Mouse (Mus musculus): Measurements from ENCODE around the gene Shank1. TPM values are rescaled to one million over a fixed set of nuclear protein-coding genes. Genes with fewer than 3 reads are reported as not detected.
A peak's percentile ranks its signal among the peaks of the same experiment; 100 is the strongest.

The Shank1 gene
- polyA plus RNA-seq, 1 experiment from 2014 or later: 1.5 TPM

DNA sequence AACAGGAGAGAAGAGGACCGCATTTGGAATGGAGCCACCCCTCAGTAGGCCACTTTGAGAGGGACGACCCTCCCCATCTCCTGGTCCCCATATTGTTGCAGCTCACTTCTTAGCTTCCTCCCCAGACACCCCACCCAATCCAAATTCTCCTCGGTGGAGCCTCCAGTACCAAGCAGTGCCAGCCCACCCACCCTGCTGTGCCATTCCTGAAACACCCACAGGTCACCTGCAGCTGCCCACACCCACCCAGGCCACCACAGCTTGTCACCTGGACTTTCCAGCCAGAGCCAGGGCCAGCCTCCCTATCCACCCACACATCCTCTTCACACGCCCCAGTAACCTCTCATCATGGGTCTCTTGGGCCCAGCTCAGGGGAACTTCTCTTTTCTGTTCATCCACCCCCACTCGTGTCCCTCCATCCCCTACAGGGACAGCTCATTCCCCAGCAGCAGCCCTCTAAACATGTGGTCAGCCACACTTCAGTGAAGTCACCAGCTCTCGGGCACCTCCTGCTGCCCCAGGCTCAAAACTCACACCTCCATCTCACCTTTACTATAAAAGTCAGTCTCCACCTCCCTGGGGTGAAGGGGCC lies 1.8 kb downstream of the Shank1 start:
- ATAC-seq (ENCODE audit: low FRiP score, low TSS enrichment): 0 out of 2 replicates have a peak, but pooled peaks have one; percentile 5
- H3K36me3 ChIP-seq (ENCODE audit: insufficient read depth, low read length): no peaks in the 10 kb centered on the region
- H3K27ac ChIP-seq (ENCODE audit: low read length): no peak overlapping the region
- H3K4me1 ChIP-seq (ENCODE audit: insufficient read depth, low read length): peaks cover 25% of the 10 kb centered on the region
- H3K9ac ChIP-seq (replicated peaks; ENCODE audit: low read length): peak overlapping the region; percentile 65; the same call in 1 of the 2 replicates
- H3K4me2 ChIP-seq (replicated peaks; ENCODE audit: low read depth, low read length): peak overlapping the region; percentile 95
- WGBS: 11% methylated on average over 6 of the region's 6 CpGs
- H3K4me3 ChIP-seq (ENCODE audit: low read length): peak overlapping the region; percentile 51; the same call in 1 of the 2 replicates
- no peaks in the 10 kb centered on the region for H3K9me3 ChIP-seq (ENCODE audit: low read length)
- H3K27me3 ChIP-seq (ENCODE audit: insufficient read depth, low read length): peaks cover 10% of the 10 kb centered on the region; the same call in 1 of the 2 replicates

DNA sequence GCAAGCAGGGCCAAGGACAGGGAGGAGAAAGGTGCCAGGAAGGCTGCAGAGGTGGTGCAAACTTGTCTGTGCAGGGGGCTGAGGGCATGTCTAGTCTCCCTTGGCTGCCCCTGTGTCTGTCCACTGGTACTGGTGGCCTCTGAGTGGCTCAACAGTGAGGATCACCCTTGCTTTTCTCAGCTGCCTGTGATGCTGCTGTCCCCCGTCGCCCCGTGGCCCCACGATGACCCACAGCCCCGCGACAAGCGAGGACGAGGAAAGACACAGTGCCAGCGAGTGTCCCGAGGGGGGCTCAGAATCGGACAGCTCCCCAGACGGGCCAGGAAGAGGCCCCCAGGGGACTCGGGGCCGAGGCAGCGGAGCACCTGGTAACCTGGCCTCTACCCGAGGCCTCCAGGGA lies 2.4 kb downstream of the Shank1 start:
- WGBS: 58% methylated on average over 16 of the region's 16 CpGs
- H3K9me3 ChIP-seq (ENCODE audit: low read length): no peaks in the 10 kb centered on the region
- peaks cover 25% of the 10 kb centered on the region for H3K4me1 ChIP-seq (ENCODE audit: insufficient read depth, low read length)
- H3K36me3 ChIP-seq (ENCODE audit: insufficient read depth, low read length): no peaks in the 10 kb centered on the region
- no peak overlapping the region for H3K4me3 ChIP-seq (ENCODE audit: low read length)
- H3K27ac ChIP-seq (ENCODE audit: low read length): no peak overlapping the region
- H3K4me2 ChIP-seq (replicated peaks; ENCODE audit: low read depth, low read length): no peak overlapping the region
- peaks cover 10% of the 10 kb centered on the region; the same call in 1 of the 2 replicates for H3K27me3 ChIP-seq (ENCODE audit: insufficient read depth, low read length)
- no peak for ATAC-seq (ENCODE audit: low FRiP score, low TSS enrichment)
- no peak overlapping the region for H3K9ac ChIP-seq (replicated peaks; ENCODE audit: low read length)

DNA sequence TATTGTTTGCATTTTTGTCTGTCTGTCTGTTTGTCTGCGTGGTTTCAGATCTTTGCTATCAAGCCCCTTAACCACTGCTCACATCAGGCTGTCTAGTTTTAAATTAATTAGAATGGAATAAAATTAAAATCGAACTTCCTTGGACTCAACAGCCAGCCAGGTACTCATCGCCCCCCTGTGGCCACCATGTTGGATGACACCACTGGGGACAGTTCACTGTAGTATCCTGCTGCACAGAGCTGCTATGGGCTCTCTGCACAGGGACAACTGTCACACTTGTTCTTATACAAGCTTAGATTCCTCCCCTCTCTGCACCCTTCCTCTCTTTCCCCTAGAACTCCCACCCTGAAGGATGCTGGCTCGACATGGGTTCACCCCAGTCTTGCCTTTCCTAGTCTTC lies 7.9 kb downstream of the Shank1 start:
- H3K27me3 ChIP-seq (ENCODE audit: insufficient read depth, low read length): no peaks in the 10 kb centered on the region
- H3K4me2 ChIP-seq (replicated peaks; ENCODE audit: low read depth, low read length): no peak overlapping the region
- H3K36me3 ChIP-seq (ENCODE audit: insufficient read depth, low read length): no peaks in the 10 kb centered on the region
- H3K9ac ChIP-seq (replicated peaks; ENCODE audit: low read length): no peak overlapping the region
- H3K27ac ChIP-seq (ENCODE audit: low read length): no peak overlapping the region
- WGBS: 40% methylated on average over 4 of the region's 4 CpGs
- H3K4me1 ChIP-seq (ENCODE audit: insufficient read depth, low read length): no peaks in the 10 kb centered on the region
- no peak overlapping the region for H3K4me3 ChIP-seq (ENCODE audit: low read length)
- ATAC-seq (ENCODE audit: low FRiP score, low TSS enrichment): no peak
- no peaks in the 10 kb centered on the region for H3K9me3 ChIP-seq (ENCODE audit: low read length)

DNA sequence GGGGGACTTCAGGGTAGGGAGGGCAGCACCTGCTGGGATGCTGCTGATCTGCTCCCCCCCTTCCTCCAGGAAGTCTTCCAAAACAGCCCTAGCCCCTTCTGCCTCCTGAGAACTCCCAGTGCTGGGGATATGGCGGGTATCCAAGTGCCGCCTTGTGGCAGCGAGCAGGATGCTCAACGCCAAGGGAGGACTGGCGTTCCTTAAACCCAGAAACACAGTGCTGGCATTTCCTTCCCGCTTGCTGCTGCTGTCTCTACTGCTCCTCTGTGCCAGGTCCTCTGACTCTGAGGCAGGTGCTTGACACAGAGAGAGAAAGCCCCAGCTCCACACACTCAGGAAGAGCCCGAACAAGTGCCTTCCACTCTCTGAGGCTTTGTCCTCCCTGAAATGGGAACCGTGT lies 10.8 kb downstream of the Shank1 start:
- no peak overlapping the region for H3K4me2 ChIP-seq (replicated peaks; ENCODE audit: low read depth, low read length)
- no peak overlapping the region for H3K4me3 ChIP-seq (ENCODE audit: low read length)
- WGBS: 51% methylated on average over 8 of the region's 8 CpGs
- no peaks in the 10 kb centered on the region for H3K9me3 ChIP-seq (ENCODE audit: low read length)
- no peak overlapping the region for H3K9ac ChIP-seq (replicated peaks; ENCODE audit: low read length)
- H3K27me3 ChIP-seq (ENCODE audit: insufficient read depth, low read length): no peaks in the 10 kb centered on the region
- no peak overlapping the region for H3K27ac ChIP-seq (ENCODE audit: low read length)
- no peaks in the 10 kb centered on the region for H3K4me1 ChIP-seq (ENCODE audit: insufficient read depth, low read length)
- no peaks in the 10 kb centered on the region for H3K36me3 ChIP-seq (ENCODE audit: insufficient read depth, low read length)
- no peak for ATAC-seq (ENCODE audit: low FRiP score, low TSS enrichment)

DNA sequence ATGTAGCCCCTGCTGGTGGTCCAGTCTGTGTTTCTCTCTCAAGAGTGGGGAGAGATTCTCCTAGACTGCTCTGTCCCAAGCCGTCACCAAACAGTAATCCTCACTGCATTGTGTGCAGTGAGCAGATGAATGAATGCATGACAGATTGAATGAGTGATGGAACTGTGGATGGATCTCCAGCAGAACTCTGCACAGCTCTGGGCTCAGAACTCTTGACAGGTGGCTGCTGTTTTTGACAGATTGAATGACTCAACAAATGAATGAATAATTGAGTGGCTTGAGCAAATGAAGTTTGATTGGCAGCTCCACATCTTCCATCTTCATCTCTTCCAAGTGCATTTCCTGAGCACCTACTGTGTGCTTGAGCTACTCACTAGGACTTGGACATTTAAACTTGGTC lies 12.2 kb downstream of the Shank1 start:
- Histone ChIP-seq H3K9ac (replicated peaks; ENCODE audit: low read length) (no peak overlapping the region), H3K36me3 (ENCODE audit: insufficient read depth, low read length) (no peaks in the 10 kb centered on the region), H3K4me1 (ENCODE audit: insufficient read depth, low read length) (no peaks in the 10 kb centered on the region), H3K27ac (ENCODE audit: low read length) (no peak overlapping the region), H3K9me3 (ENCODE audit: low read length) (no peaks in the 10 kb centered on the region), H3K4me2 (replicated peaks; ENCODE audit: low read depth, low read length) (no peak overlapping the region), H3K27me3 (ENCODE audit: insufficient read depth, low read length) (no peaks in the 10 kb centered on the region), H3K4me3 (ENCODE audit: low read length) (no peak overlapping the region)
- WGBS: 88% methylated on average over 1 of the region's 1 CpGs
- no peak for ATAC-seq (ENCODE audit: low FRiP score, low TSS enrichment)

DNA sequence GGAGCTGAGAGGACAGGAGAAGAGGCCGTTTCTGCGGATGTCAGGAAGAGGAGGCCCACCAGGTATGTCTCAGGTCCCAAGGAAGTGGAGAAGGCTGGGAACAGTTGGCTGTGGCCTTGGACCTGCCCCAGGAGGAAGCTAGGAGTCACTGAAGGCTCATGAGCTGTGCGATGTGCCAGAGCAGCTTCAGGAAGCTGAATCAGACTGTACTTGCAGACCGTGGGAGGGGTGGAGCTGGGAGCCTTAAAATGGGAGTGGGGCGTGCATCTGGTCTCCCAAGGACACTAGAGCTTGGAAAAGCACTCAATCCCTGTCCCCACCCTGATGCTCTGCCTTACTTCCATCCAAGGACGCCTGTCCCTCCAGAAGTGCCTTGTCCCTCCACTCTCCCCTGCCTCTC lies 16.6 kb downstream of the Shank1 start:
- no peak overlapping the region for H3K27ac ChIP-seq (ENCODE audit: low read length)
- H3K9me3 ChIP-seq (ENCODE audit: low read length): no peaks in the 10 kb centered on the region
- WGBS: 35% methylated on average over 6 of the region's 6 CpGs
- no peaks in the 10 kb centered on the region for H3K4me1 ChIP-seq (ENCODE audit: insufficient read depth, low read length)
- H3K4me2 ChIP-seq (replicated peaks; ENCODE audit: low read depth, low read length): no peak overlapping the region
- H3K4me3 ChIP-seq (ENCODE audit: low read length): no peak overlapping the region
- ATAC-seq (ENCODE audit: low FRiP score, low TSS enrichment): no peak
- no peaks in the 10 kb centered on the region for H3K27me3 ChIP-seq (ENCODE audit: insufficient read depth, low read length)
- H3K9ac ChIP-seq (replicated peaks; ENCODE audit: low read length): no peak overlapping the region
- H3K36me3 ChIP-seq (ENCODE audit: insufficient read depth, low read length): no peaks in the 10 kb centered on the region

DNA sequence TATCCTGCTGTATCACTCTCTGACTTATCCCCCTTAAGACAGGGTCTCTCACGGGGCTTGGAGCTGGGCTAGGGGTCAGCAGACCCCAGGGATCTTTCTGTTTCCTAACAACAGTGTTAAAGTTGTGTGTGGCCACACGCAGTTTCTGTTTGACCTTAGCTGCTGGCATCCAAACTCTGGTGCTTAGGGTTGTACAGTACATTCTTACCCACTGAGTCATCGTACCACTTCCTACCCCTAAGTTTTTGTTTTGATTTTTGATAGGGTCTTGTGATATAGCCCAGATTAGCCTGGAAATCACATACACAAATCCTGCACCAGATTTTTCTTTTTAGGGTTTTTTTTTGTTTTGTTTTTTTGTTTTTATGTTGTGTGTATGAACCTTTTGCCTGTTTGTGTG lies 22.3 kb downstream of the Shank1 start:
- ATAC-seq (ENCODE audit: low FRiP score, low TSS enrichment): no peak
- H3K4me1 ChIP-seq (ENCODE audit: insufficient read depth, low read length): peaks cover 5% of the 10 kb centered on the region; the same call in 1 of the 2 replicates
- H3K27me3 ChIP-seq (ENCODE audit: insufficient read depth, low read length): peaks cover 35% of the 10 kb centered on the region
- WGBS: 59% methylated on average over 3 of the region's 3 CpGs
- no peaks in the 10 kb centered on the region for H3K9me3 ChIP-seq (ENCODE audit: low read length)
- H3K4me2 ChIP-seq (replicated peaks; ENCODE audit: low read depth, low read length): no peak overlapping the region
- H3K27ac ChIP-seq (ENCODE audit: low read length): no peak overlapping the region
- no peak overlapping the region for H3K9ac ChIP-seq (replicated peaks; ENCODE audit: low read length)
- no peaks in the 10 kb centered on the region for H3K36me3 ChIP-seq (ENCODE audit: insufficient read depth, low read length)
- H3K4me3 ChIP-seq (ENCODE audit: low read length): no peak overlapping the region

DNA sequence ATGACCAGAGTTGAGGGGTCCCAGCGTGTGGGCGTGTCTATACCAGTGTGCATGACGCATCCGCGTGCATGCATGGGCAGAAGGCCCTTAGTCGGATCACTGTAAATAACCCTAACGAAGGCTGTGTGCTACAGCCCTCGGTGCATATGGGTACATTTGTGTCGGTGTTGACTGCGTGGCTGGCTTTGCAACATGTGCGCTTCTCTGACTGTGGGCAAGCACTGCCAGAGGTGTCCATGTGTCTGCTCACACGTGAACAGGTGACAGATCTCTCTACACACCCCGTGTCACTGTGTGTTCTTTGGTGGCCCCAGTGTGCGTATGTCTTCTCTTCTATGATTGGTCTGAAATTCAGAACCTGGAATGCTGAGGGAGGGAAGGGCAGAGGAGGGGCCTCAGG lies 24.1 kb downstream of the Shank1 start:
- Histone ChIP-seq H3K36me3 (ENCODE audit: insufficient read depth, low read length) (no peaks in the 10 kb centered on the region), H3K27me3 (ENCODE audit: insufficient read depth, low read length) (peaks cover 53% of the 10 kb centered on the region), H3K9ac (replicated peaks; ENCODE audit: low read length) (no peak overlapping the region), H3K4me3 (ENCODE audit: low read length) (no peak overlapping the region), H3K9me3 (ENCODE audit: low read length) (no peaks in the 10 kb centered on the region), H3K4me2 (replicated peaks; ENCODE audit: low read depth, low read length) (no peak overlapping the region), H3K27ac (ENCODE audit: low read length) (no peak overlapping the region), H3K4me1 (ENCODE audit: insufficient read depth, low read length) (peaks cover 5% of the 10 kb centered on the region; the same call in 1 of the 2 replicates)
- WGBS: 73% methylated on average over 14 of the region's 14 CpGs
- no peak for ATAC-seq (ENCODE audit: low FRiP score, low TSS enrichment)

DNA sequence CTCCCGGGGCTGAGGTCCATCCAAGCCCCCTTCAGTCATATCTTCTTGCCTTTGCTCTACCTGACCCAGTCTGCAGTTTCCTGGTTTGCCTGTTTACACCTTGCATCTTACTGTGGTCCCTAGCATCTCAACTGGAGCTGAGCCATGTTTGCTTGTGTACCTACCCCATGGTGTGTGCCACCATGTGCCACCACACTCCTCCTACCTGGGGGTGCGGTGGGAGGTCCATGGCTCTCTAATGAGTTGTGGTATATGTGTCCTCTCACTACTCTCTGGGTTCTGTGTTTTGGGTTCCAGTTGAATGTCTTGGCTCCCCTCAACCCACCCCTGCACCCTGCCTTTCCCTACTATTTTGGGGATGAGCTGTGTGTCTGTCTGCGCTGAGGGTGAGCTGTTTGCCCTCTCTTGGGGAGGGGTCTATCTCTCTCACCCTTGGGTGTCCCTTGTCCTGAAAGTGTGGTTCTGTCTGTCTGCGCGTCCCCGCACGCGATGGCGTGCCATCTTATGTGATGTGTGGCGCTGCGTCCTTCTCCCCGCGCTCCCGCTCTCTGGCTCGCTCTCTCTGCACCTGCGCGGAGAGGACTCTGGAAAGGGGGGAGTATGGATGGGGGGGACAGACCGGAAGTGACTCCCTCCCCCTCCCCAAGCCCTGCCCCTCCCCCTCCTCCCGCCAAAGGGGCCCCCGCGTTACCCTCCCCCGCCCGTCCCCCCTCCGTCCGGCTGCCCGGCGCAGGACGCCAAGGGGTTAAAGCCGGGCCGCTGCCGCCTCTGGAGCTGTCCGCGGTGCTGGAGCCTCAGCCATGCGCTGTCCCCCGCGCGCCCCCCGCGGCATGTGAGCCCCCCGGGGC lies 25.2 kb downstream of the Shank1 start:
- Histone ChIP-seq H3K36me3 (ENCODE audit: insufficient read depth, low read length) (no peaks in the 10 kb centered on the region), H3K4me3 (ENCODE audit: low read length) (peak overlapping the region; percentile 42), H3K9ac (replicated peaks; ENCODE audit: low read length) (no peak overlapping the region), H3K27me3 (ENCODE audit: insufficient read depth, low read length) (peaks cover 55% of the 10 kb centered on the region), H3K4me2 (replicated peaks; ENCODE audit: low read depth, low read length) (peak overlapping the region; percentile 79), H3K27ac (ENCODE audit: low read length) (no peak overlapping the region), H3K9me3 (ENCODE audit: low read length) (no peaks in the 10 kb centered on the region), H3K4me1 (ENCODE audit: insufficient read depth, low read length) (peaks cover 5% of the 10 kb centered on the region; the same call in 1 of the 2 replicates)
- ATAC-seq (ENCODE audit: low FRiP score, low TSS enrichment): no peak; the same call in 1 of the 2 replicates
- 7% methylated on average over 14 of the region's 40 CpGs for WGBS
